Mouse (Mus musculus) kidney, postnatal 14 days (tissue): ENCODE results near the gene Sel1l3.
A peak's percentile ranks its signal among the peaks of the same experiment; 100 is the strongest.

ENCODE experiments used
- DNase-seq: peaks from one replicate; pipeline ENCODE4 v3.0.0; 2022; ENCODE audit warnings: mixed read lengths

Gene Sel1l3

GRCm38 (mm10) chr5:53172908-53173307 is 40.8 kb downstream of the Sel1l3 start:
- peak; percentile 77 for DNase-seq

DNA sequence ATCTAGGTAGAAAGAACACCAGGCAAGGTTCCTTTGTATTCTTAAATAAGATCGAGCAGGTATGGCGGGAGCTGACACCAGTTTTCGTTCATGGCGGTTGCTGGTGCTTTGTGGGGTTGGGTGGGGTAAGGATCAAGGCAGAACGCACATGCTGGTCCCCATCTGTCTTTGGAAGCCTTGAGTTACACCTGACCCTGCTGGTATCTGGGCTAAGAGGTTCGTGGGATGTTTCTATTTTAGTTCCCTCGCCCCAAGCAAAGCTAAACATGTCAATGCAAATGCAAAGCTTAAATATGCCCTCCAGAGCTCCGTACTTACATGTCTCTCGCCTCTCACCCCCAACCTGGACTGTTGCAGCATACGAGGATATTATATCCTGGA is 41.5 kb downstream of the Sel1l3 start:
- DNase-seq: no peak

GRCm38 (mm10) chr5:53171611-53172255 is 42.0 kb downstream of the Sel1l3 start:
- DNase-seq: no peak

- no peak for DNase-seq
Measured at GRCm38 (mm10) chr5:53167564-53167963, 46.2 kb downstream of the Sel1l3 start.

DNA sequence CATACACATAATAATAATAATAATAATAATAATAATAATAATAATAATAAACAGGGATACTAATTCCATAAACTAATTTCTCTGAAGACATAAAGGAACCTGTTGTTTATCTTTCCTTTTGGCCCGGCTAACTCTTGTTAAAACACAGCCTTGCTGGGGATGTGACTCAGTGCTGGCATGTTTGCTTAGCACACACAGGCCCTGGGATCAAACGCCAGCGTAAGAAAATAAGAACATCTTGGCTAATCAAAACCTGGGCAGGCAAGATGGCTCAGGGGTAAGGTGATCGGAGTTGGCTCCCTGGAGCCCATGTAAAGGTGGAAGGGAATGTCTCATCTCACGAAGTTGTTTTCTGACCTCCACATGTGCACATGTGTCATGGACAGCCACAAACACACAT is 48.1 kb downstream of the Sel1l3 start:
- DNase-seq: no peak

- DNase-seq: no peak
Measured at GRCm38 (mm10) chr5:53162436-53162835, 51.3 kb downstream of the Sel1l3 start.

DNA sequence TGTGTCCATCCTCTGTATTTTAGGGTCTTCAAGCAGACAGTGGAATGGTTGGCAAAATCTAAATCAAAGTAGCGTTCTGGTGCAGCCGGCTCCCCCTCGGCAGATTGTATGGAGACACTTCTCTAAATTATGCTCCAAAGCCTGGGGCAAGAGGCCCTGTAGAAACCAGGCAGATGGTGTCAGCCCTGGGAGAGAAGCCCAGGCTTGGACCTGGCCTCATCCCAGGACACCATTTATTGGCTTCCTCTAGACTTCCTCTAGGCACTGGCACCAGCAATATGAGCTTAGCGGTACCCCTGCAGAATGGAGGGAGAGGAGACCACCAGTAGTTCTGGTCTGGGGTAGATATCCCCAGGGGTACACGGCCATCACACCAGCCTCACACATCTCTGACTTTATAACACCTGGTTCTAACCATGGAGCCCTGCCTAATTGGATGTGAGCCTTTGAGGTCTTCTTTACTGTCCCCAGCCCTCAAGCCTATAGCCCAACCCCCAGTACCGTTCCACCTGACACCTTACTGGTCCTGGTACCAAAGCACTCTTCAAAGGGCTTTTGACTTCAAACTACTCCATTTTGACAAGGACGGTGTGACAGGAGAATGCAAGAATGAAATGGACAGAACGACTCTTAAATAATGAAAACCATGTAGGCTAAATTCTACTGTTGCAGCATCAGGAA is 52.1 kb downstream of the Sel1l3 start:
- no peak for DNase-seq

- no peak for DNase-seq
Measured at GRCm38 (mm10) chr5:53160207-53160606, 53.5 kb downstream of the Sel1l3 start.

- no peak for DNase-seq
Measured at GRCm38 (mm10) chr5:53159631-53160030, 54.1 kb downstream of the Sel1l3 start.

DNA sequence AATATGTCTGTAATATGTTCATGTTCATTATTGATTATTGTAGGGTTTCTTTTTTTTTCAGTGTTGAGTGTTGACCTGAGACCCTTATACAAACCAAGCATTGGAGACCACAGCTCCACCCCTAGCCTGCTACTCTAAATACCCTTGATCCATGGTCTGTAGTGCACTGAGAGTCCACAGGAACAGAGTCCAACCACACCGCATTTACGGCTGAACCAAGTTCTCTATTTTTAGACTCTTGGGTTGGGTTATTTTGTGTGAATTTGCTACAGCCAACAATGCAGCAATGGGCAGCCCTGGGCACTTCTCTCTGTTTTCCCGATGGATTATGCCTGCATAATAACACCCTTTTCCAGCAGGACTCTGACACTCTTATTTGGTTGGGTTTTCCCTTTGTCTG is 54.6 kb downstream of the Sel1l3 start:
- DNase-seq: no peak

GRCm38 (mm10) chr5:53155985-53156679 is 57.6 kb downstream of the Sel1l3 start:
- peak; percentile 12 for DNase-seq

DNA sequence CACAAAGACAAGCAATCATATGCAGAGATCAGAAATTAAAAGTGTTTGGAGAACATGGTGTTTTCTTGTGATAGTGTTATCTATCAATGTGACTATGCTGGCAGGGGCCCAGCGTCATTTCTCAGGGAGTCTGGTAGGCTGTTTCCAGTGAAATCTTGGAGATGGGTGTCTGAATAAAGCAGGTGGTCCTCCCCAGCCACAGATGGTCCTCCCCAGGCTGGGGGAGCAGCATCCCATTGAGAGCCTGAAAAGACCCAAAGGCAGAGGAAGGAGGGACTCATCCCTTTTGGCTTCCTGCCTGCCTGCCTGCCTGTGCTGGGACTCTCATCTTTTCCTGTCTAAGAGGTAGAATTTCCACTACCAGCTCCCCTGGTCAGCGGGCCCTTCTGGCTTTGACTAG is 59.2 kb downstream of the Sel1l3 start:
- no peak for DNase-seq

- no peak for DNase-seq
Measured at GRCm38 (mm10) chr5:53154078-53154477, 59.6 kb downstream of the Sel1l3 start.

DNA sequence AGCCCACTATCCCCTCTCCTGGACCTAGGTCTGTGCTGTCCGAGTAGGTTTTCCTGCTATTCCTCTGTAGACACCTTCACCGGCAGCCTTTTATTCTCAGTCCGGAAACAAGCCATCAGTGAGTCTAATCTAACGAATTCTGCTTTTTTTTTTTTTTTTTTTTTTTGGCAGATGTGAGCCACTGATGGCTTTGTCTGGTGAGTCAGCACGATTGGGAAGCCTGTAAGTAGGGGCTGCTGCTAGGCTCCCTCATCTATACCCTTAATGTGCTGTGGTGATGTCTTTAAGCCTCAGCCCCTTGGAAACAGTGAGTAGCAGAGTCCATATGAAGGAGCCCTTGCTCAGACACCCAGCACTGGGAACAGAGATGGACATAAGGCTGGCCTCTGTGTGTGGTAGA is 60.6 kb downstream of the Sel1l3 start:
- DNase-seq: no peak

GRCm38 (mm10) chr5:53151379-53151960 is 62.3 kb downstream of the Sel1l3 start:
- DNase-seq: no peak

GRCm38 (mm10) chr5:53148960-53149685 is 64.6 kb downstream of the Sel1l3 start:
- DNase-seq: no peak

GRCm38 (mm10) chr5:53148160-53148923 is 65.4 kb downstream of the Sel1l3 start:
- DNase-seq: no peak

- no peak for DNase-seq
Measured at GRCm38 (mm10) chr5:53147418-53147817, 66.3 kb downstream of the Sel1l3 start.

DNA sequence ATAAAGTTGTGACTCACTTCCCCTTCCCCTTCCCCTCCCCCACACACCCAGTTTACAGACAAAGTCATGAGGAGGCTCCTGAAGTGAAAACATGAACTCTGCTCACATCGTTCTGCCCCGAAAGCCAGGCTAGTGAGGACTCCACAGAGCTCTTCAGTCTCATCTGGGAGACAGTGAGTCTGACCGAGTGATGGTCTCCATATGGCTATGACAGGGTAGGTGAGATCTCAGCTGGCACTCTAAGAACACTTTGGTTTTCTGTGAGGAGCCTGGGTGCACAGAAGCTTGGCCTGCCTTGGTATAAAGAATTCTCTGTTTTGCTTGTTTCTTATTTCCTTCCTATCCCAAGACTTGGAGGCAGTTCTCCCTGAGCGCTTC is 67.1 kb downstream of the Sel1l3 start:
- no peak for DNase-seq

GRCm38 (mm10) chr5:53146049-53146683 is 67.6 kb downstream of the Sel1l3 start:
- DNase-seq: no peak

DNA sequence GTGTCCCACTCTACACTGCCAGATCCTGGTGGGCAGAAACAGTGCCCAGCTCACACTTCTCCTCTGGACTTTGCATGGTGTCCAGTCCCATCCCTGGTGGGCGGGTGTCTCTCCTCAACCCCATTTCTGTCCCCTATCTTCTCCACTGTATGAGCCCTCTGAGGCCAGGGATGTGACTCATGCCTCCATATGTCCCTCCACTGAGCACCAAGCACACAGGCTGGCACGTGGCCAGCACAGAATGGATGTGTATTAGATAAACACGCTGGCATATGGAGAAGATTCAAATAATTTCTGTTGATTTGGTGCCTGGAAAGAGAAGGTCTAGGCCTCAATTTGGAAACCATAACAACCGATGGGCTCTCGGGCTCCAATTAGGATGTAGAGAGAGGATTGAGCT is 71.1 kb downstream of the Sel1l3 start:
- DNase-seq: no peak
